Mouse (Mus musculus) gastrocnemius, postnatal 4 days (tissue): ENCODE results near the gene Fam57b. TPM values are rescaled to one million over a fixed set of nuclear protein-coding genes. Genes with fewer than 3 reads are reported as not detected.
A peak's percentile ranks its signal among the peaks of the same experiment; 100 is the strongest.

Experiments used
- DNase-seq, 2 experiments: peaks; one replicate each; pipeline ENCODE4 v3.0.0; 2021 to 2022; ENCODE audit warnings: low spot score in 2 of 2, mixed read lengths in 2 of 2
- total RNA-seq, 2 experiments: library from RNA; stranded (reverse); gene quantifications; 2 replicates each; pipeline ENCODE4 v1.2.3; 2021

Gene Fam57b
- total RNA-seq, 2 experiments from 2014 or later = 8.4 to 11.2 TPM

GRCm38 (mm10) chr7:126798127-126799049, 920 bp downstream of the Fam57b start:
- no peak for DNase-seq

- DNase-seq = peak; percentile 87 to 96
These were observed 1.6 kb downstream of the Fam57b start for GRCm38 (mm10) chr7:126799050-126799467.

DNA sequence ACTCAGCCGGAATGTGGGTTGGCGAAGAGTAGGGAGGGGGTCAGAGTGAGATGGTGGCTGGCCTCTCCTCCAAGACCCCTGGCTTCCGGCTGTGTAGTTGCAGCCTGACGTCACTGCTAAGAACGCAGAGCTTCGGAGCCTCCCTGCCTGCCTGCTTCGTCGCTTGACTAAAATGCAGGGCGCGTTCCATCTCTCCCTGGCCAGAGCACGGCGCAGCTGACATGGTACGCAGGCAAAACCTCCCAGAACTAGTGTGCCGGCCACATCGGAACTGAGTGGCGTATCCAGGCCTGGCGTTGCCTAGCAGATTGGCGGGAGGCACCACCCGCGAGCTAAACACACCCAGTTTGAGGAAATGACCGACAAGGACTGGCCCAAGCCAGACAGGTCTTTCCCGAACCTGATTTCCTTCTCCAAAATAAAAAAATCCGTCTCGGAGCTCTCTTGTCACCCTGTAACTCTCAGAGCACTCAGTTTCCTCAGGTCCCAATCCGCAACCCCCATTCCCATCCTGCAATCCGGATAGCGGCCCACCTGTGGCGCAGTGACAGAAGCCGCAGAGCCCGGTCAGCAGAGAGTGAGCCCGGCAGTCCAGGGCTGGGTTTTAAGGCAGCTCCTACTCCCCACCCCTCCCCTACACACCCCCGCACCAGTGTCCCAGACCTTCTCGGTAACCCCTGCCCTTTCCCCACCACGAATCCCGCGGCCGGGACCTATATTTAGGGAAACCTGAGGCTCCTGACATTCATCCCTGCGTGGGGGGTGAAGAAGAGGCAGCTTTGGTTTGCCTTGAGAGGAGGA, 2.2 kb downstream of the Fam57b start:
- DNase-seq = peak in 1 of 2 experiments; percentile 53

- no peak for DNase-seq
These were observed 3.0 kb downstream of the Fam57b start for GRCm38 (mm10) chr7:126800269-126801056.

- DNase-seq = no peak
These were observed 3.6 kb downstream of the Fam57b start for GRCm38 (mm10) chr7:126801057-126801422.

- peak in 1 of 2 experiments; percentile 49 for DNase-seq
These were observed 4.8 kb downstream of the Fam57b start for GRCm38 (mm10) chr7:126802134-126802889.

DNA sequence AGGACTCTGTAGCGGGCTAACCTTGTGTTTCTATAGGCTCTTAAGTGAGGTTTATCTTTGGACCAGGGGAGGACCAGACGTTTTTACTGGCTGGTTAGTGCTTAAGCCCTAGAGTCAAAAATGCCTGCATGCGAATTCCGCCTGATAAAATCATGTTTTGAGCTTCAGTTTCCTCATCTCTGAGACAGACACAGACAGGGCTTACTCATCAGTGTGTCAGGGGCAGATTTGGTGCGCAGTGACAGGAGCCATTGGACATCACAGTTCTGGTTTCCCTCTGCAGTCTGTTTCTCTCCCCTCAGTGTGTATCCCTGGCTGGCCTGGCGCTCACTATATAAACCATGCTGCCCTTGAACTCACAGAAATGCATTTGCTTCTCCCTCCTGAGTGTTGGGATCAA, 5.7 kb downstream of the Fam57b start:
- no peak for DNase-seq

- DNase-seq = no peak
These were observed 6.3 kb downstream of the Fam57b start for GRCm38 (mm10) chr7:126803751-126804150.

- no peak for DNase-seq
These were observed 9.5 kb downstream of the Fam57b start for GRCm38 (mm10) chr7:126806956-126807355.

DNA sequence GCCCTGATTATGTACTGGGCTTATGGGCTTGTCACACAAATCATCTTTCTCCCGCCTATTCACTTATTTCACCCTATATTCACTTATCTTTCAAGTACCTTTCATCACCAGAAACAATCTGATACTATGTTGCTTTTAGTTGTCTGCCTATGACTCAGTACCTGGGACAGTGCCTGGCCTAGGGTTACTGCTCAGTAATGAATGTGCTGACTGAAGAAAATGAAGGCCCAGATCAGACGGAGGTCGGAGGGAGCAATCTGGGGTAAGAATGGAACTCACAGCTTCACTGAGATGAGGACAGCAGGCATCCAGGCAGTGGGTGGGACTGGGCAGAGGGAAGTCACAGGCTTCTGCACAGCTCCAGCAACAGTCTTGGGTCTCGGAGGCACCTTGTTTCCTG, 9.9 kb downstream of the Fam57b start:
- DNase-seq = no peak

DNA sequence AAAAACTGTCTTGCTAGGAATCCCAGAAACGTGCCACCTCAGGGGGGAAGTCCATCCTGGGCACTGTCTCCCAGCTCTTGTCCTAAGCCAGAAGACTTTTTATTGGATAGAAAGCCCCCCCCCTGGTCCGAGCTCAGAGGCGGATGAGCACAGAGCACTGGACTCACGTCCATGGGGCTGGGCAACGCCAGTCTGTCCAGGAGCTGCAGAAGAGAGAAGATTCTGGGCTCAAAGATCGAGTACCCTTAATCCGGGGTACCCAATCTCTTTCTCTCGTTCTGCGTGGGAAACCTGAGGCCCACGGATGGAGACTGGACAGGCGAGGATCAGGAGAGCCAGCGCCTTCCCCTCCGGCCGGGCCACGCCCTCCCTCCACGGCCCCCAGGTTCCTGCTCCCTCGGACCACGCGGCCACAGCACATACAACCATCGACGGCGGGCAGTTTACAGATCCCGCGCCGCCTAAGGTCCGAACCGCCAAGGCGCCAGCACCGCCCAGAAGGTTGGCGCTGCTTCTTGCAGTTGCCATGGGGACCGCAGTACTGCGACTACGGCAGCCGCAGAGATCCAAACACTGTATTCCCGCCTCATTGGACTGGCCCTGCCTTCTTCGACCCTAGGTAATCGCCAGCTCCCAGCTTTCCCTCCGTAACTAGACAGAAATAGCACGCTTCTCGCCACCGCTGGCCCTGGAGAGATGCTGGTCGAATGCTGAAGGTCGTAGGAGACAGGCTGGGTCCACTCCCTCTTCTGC, 11.4 kb downstream of the Fam57b start:
- DNase-seq = peak; percentile 68 to 88

DNA sequence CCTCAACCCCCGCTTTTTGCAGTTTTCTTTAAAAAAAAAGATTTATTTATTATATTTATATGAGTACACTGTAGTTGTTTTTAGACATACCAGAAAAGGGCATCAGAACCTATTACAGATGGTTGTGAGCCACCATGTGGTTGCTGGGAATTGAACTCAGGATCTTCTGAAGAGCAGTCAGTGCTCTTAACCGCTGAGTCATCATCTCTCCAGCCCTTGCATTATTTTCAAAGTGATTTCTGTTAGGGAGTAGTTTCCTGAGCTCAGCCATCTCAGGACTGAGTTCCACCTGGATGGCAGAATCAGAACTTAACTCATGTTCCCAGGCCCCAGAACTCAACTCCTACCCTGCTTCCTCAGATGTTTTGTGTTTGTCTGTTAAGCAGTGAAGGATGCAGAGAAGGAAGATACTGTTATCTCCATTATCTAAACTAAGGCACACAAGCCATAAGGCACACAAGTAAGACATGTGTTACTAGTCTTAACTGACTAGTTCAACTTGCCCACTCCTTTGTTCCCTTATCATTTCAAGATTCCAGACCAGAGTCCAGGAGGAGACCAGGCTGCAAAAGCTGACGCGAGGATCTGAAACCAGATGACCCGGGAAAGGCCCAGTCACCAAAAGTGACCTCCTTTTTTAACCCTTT, 12.4 kb downstream of the Fam57b start:
- no peak for DNase-seq

DNA sequence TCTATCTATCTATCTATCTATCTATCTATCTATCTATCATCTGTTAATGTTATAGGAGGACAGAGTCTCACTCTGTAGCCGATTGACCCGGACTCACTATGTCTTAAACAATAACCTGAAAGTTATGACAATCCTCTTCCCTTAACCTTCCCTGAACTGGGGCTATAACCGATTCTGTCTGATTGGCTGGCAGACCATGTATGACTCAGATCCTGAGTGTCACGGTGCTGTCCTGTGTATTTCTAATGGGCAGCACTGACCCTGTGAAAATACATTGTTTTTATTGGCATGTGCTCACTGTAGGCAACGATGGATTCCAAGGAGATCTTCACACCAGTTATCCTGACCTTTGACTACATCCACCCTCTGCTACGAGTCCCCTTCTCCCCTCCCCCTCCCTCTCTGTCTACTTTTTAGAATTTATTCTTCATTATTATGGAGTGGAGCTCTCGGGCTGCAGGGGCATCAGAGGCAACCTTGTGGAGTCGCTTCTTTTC, 18.3 kb downstream of the Fam57b start:
- no peak for DNase-seq

DNA sequence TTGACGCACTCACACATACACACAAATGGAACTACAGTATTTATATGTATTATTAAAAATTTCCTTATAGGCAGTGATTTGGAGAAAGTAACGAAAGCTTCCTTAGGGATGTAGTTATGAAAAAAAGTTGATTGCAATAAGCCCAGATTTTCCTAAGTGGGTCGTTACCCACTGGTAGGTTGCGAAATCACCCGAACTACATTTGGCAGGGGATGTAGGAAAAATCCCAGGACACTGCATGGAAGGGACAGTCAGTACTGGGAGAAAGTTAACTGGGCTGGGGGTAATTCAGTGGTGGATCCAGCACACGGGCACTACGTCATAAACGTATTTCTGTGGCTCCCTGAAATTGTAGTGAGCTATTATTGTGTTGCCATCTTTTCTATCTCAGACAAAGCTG, 19.0 kb downstream of the Fam57b start:
- no peak for DNase-seq

- DNase-seq = no peak
These were observed 20.1 kb downstream of the Fam57b start for GRCm38 (mm10) chr7:126817595-126817994.

DNA sequence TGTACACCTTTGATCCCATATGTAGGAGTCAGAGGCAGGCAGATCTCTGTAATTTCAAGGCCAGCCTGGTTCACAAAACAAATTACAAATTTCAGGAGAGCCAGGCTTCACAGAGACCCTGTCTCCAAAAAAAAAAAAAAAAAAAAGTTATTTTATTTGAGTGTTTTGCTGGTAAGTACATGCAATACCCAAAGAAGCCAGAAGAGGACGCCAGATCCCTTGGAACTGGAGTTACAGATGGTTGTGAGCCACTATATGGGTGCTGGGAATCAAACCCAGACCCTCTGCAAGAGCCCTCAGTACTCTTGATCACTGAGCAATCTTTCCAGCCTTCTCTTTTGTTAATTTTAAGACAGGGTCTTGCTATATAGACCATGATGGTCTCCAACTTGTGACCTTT, 21.4 kb downstream of the Fam57b start:
- no peak for DNase-seq

- peak; percentile 65 to 80 for DNase-seq
These were observed 24.5 kb downstream of the Fam57b start for GRCm38 (mm10) chr7:126821835-126822511.

DNA sequence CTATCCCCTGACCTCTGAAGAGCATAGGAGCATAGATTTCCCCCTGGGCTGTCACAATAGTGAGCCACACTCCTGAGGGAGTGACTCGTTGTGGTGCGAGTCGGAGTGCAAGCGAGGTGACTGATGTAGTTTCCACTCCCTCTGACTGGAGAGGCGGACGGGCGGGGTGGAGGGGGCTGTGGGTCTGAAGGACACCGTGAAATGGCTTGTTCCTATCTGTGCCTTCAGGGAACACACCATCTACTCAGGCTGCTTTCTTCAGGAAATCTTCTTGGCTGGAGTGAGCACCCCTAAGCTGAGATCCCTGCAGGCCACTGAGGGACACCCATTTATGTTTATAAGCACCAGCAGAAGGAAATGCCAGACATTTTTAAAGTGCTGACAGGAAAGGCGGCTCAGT, 25.3 kb downstream of the Fam57b start:
- DNase-seq = no peak
